18 mouse cellular contexts compared by ENCODE assay signal in the genomic region with DNA sequence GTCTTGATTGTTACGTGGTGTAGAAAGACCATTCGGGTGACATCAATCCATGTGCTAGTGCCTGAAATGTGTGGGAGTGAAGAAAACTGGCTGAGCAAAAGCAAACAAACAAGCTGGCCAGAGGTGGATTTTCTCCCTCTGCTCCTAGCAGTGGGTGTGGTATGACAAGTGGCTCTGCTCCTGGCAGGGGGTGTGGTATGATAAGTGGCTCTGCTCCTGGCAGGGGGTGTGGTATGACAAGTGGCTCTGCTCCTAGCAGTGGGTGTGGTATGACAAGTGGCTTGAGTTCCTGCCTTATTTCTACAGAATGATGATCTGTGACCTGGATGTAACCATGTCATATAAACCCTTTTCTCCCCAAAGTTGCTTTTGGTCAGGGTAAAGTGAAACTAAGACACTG.
A peak's percentile ranks its signal among the peaks of the same experiment; 100 is the strongest.
DNase-seq lines count a peak whose midpoint lies in the region; ATAC-seq and TF ChIP-seq lines count a peak whose summit lies in the region.
"Had no signal": no experiment of that assay in that cellular context is flagged by ENCODE, and none has a peak within 500 bp of the region (broad histone marks: within the 10 kb centered on the region; RNA-seq: fewer than 3 reads in every experiment).

No protein-coding gene starts in this region.

- H3K79me2 ChIP-seq in heart, adult 2 months (replicated peaks; ENCODE audit: control insufficient read depth, insufficient read depth, low read length): no peaks in the 10 kb centered on the region

- H3K9me3 ChIP-seq in forebrain, embryonic 10.5 days: no peaks in the 10 kb centered on the region
- H3K9me3 ChIP-seq: kidney, embryonic 15.5 days; liver, embryonic 13.5 days; stomach, embryonic 15.5 days had no signal

- H3K9ac ChIP-seq in heart, adult 2 months (ENCODE audit: low read depth, low read length): no peak overlapping the region
- H3K9ac ChIP-seq: forebrain, postnatal 0 days; kidney, embryonic 15.5 days; liver, embryonic 13.5 days; stomach, embryonic 15.5 days had no signal

- peak; percentile 84 for ATAC-seq in erythroid progenitor cell, adult 5-6 weeks (replicated peaks; ENCODE audit: low FRiP score, poor library complexity, severe bottlenecking)
- ATAC-seq in megakaryocyte-erythroid progenitor cell, adult 5-6 weeks (replicated peaks; ENCODE audit: low FRiP score, low TSS enrichment, poor library complexity, severe bottlenecking): peak; percentile 100
- ATAC-seq: forebrain, postnatal 0 days; inflammation-experienced regulatory T-cells, adult 6 months had no signal

- TF ChIP-seq POLR2A in heart, adult 2 months (IDR thresholded peaks at IDR 0.05; ENCODE audit: insufficient read depth, low read depth, low read length): 0 out of 2 replicates have a peak, but pooled peaks have one; percentile 20
- TF ChIP-seq POLR2A in lung, adult 2 months (IDR thresholded peaks at IDR 0.05; ENCODE audit: borderline replicate concordance, extremely low read depth, low read depth, low read length): no peak
- TF ChIP-seq POLR2A in thymus, adult 2 months (IDR thresholded peaks at IDR 0.05; ENCODE audit: control insufficient read depth, extremely low read depth, insufficient read depth, low read length, poor library complexity): no peak

- peak; percentile 62; the same call in 1 of the 2 replicates for TF ChIP-seq EP300 in heart, adult 2 months (IDR thresholded peaks at IDR 0.05; ENCODE audit: insufficient read depth, low read depth, low read length)

- H3K36me3 ChIP-seq in heart, adult 2 months (ENCODE audit: control insufficient read depth, insufficient read depth, low read length): no peaks in the 10 kb centered on the region
- H3K36me3 ChIP-seq in forebrain, embryonic 10.5 days (replicated peaks): no peaks in the 10 kb centered on the region
- H3K36me3 ChIP-seq in thymus, adult 2 months (ENCODE audit: control insufficient read depth, insufficient read depth, low read length): no peaks in the 10 kb centered on the region
- H3K36me3 ChIP-seq: kidney, embryonic 15.5 days; liver, embryonic 13.5 days; stomach, embryonic 15.5 days had no signal

- no peak overlapping the region for H3K4me3 ChIP-seq in heart, adult 2 months
- H3K4me3 ChIP-seq in lung, adult 2 months (replicated peaks; ENCODE audit: extremely low read depth, low read depth, low read length): no peak overlapping the region
- H3K4me3 ChIP-seq in forebrain, embryonic 10.5 days: no peak overlapping the region
- H3K4me3 ChIP-seq in thymus, adult 2 months (ENCODE audit: control insufficient read depth, insufficient read depth, low read length): no peak overlapping the region
- H3K4me3 ChIP-seq: kidney, embryonic 15.5 days; left cerebral cortex, adult 2 months; liver, embryonic 13.5 days; stomach, embryonic 15.5 days had no signal

- peak in 1 of 2 experiments; percentile 47 for DNase-seq in heart, adult 2 months
- DNase-seq in heart, postnatal 25 days (ENCODE audit: low spot score): no peak
- peak; percentile 5 for DNase-seq in lung, adult 2 months
- DNase-seq in urinary bladder, postnatal 36 days (ENCODE audit: low spot score in 2 of 2): no peak
- no peak for DNase-seq in forebrain, embryonic 10.5 days (ENCODE audit: extremely low spot score, low spot score)
- no peak for DNase-seq in thymus, adult 2 months
- DNase-seq: adrenal gland, adult 8-10 months; cerebellum, adult 9-11 months; forebrain, postnatal 0 days; liver, embryonic 13.5 days; spleen, adult 18-20 months; thymus, postnatal 25 days had no signal

- intact Hi-C loops in heart, adult 2 months (cut with DNase I): no loop called here
- intact Hi-C loops in heart, postnatal 25 days (cut with DNase I): no loop called here

- H3K4me1 ChIP-seq in heart, adult 2 months (ENCODE audit: control insufficient read depth, insufficient read depth, low read length): no peaks in the 10 kb centered on the region; the same call in 1 of the 2 replicates
- no peaks in the 10 kb centered on the region; the same call in 1 of the 2 replicates for H3K4me1 ChIP-seq in lung, adult 2 months (ENCODE audit: control insufficient read depth, insufficient read depth, low read length)
- no peaks in the 10 kb centered on the region for H3K4me1 ChIP-seq in forebrain, embryonic 10.5 days
- H3K4me1 ChIP-seq in thymus, adult 2 months (replicated peaks; ENCODE audit: control insufficient read depth, insufficient read depth, low read length): no peaks in the 10 kb centered on the region
- H3K4me1 ChIP-seq: kidney, embryonic 15.5 days; liver, embryonic 13.5 days; stomach, embryonic 15.5 days had no signal

- 58% methylated on average over 2 of the region's 2 CpGs for WGBS in heart, adult 2 months
- 55% methylated on average over 2 of the region's 2 CpGs for WGBS in lung, adult 2 months
- 86% methylated on average over 2 of the region's 2 CpGs for WGBS in forebrain, embryonic 10.5 days
- 90% methylated on average over 2 of the region's 2 CpGs for WGBS in thymus, adult 2 months

- no peak for TF ChIP-seq CTCF in heart, adult 2 months (IDR thresholded peaks at IDR 0.05)
- TF ChIP-seq CTCF in lung, adult 2 months (IDR thresholded peaks at IDR 0.05; ENCODE audit: insufficient read depth, low read length): no peak
- no peak for TF ChIP-seq CTCF in thymus, adult 2 months (IDR thresholded peaks at IDR 0.05; ENCODE audit: borderline replicate concordance, control insufficient read depth, extremely low read depth, insufficient read depth, low read length, poor library complexity)

- H3K27me3 ChIP-seq in heart, adult 2 months (ENCODE audit: control insufficient read depth, insufficient read depth, low read length): no peaks in the 10 kb centered on the region
- no peaks in the 10 kb centered on the region for H3K27me3 ChIP-seq in forebrain, embryonic 10.5 days (ENCODE audit: poor library complexity, severe bottlenecking)
- no peaks in the 10 kb centered on the region for H3K27me3 ChIP-seq in thymus, adult 2 months (ENCODE audit: control insufficient read depth, insufficient read depth, low read length)
- H3K27me3 ChIP-seq: kidney, embryonic 15.5 days; liver, embryonic 13.5 days; stomach, embryonic 15.5 days had no signal

- H3K27ac ChIP-seq in heart, adult 2 months: peak overlapping the region; percentile 58
- no peak overlapping the region for H3K27ac ChIP-seq in forebrain, embryonic 10.5 days
- no peak overlapping the region for H3K27ac ChIP-seq in thymus, adult 2 months (ENCODE audit: control insufficient read depth, insufficient read depth, low read length)
- H3K27ac ChIP-seq: kidney, embryonic 15.5 days; left cerebral cortex, adult 2 months; liver, embryonic 13.5 days; stomach, embryonic 15.5 days had no signal
